ENCODE assay signal across 26 mouse cellular contexts in genomic region chr7:137442951-137443350, GRCm38 (mm10). TPM values are rescaled to one million over a fixed set of nuclear protein-coding genes. Genes with fewer than 3 reads are reported as not detected.
DNase-seq lines count a peak whose midpoint lies in the region; ATAC-seq and TF ChIP-seq lines count a peak whose summit lies in the region.
"Had no signal": no experiment of that assay in that cellular context is flagged by ENCODE, and none has a peak within 500 bp of the region (broad histone marks: within the 10 kb centered on the region; RNA-seq: fewer than 3 reads in every experiment).

No protein-coding gene starts in this region.

- H3K4me2 ChIP-seq in stomach, embryonic 16.5 days (ENCODE audit: low read depth, low read length): no peak overlapping the region
- H3K4me2 ChIP-seq in forebrain, postnatal 0 days (ENCODE audit: low read depth): no peak overlapping the region
- H3K4me2 ChIP-seq: forebrain, embryonic 13.5 days; heart, embryonic 15.5 days; hindbrain, embryonic 15.5 days; intestine, embryonic 15.5 days; kidney, embryonic 15.5 days; liver, embryonic 11.5 days had no signal

- H3K4me1 ChIP-seq in stomach, embryonic 16.5 days (ENCODE audit: control insufficient read depth, insufficient read depth, low read length): peaks cover 11% of the 10 kb centered on the region
- no peaks in the 10 kb centered on the region for H3K4me1 ChIP-seq in forebrain, postnatal 0 days (ENCODE audit: insufficient read depth)

- DNase-seq in heart, adult 18-20 months: peak; percentile 28 to 62
- no peak for DNase-seq in heart, postnatal 4 days
- peak; percentile 11 for DNase-seq in urinary bladder, postnatal 14 days (ENCODE audit: low spot score)
- no peak for DNase-seq in urinary bladder, postnatal 25 days (ENCODE audit: low spot score)
- DNase-seq in gastrocnemius, postnatal 25 days: peak; percentile 68
- DNase-seq in forebrain, postnatal 0 days: no peak
- DNase-seq: adrenal gland, postnatal 25 days; cerebellum, adult 11-12 months; cerebellum, postnatal 25 days; embryo, embryonic 11 days; kidney, postnatal 4 days; layer of hippocampus, adult 9-11 months; left cerebral cortex, postnatal 4 days; lung, adult 2 months; lung, postnatal 36 days; right cerebral cortex, postnatal 14 days; thymus, postnatal 36 days had no signal

- no peak for TF ChIP-seq CTCF in forebrain, postnatal 0 days (IDR thresholded peaks at IDR 0.05; ENCODE audit: low read depth)

- peak; percentile 35; the same call in 1 of the 2 replicates for ATAC-seq in stomach, embryonic 16.5 days (ENCODE audit: insufficient read depth, low FRiP score)
- ATAC-seq in forebrain, postnatal 0 days: no peak
- no peak for ATAC-seq in erythroid progenitor cell, adult 5-6 weeks (replicated peaks; ENCODE audit: low FRiP score, poor library complexity, severe bottlenecking)
- ATAC-seq: forebrain, embryonic 13.5 days; intestine, embryonic 15.5 days had no signal

- H3K9ac ChIP-seq in stomach, embryonic 16.5 days (ENCODE audit: low read length): no peak overlapping the region
- H3K9ac ChIP-seq in forebrain, postnatal 0 days: no peak overlapping the region
- H3K9ac ChIP-seq: forebrain, embryonic 13.5 days; heart, embryonic 15.5 days; hindbrain, embryonic 15.5 days; intestine, embryonic 15.5 days; kidney, embryonic 15.5 days had no signal

- whole genome bisulfite sequencing in stomach, embryonic 16.5 days: 94% methylated on average over 4 of the region's 4 CpGs
- WGBS in forebrain, postnatal 0 days: 92% methylated on average over 4 of the region's 4 CpGs

- no peak overlapping the region for H3K4me3 ChIP-seq in stomach, embryonic 16.5 days (replicated peaks; ENCODE audit: low read length)
- H3K4me3 ChIP-seq in forebrain, postnatal 0 days (ENCODE audit: low read depth, low read length): no peak overlapping the region
- H3K4me3 ChIP-seq: forebrain, embryonic 13.5 days; heart, embryonic 15.5 days; hindbrain, embryonic 15.5 days; intestine, embryonic 15.5 days; kidney, embryonic 15.5 days; left cerebral cortex, adult 2 months had no signal

- 0 out of 2 replicates have a peak, but pooled peaks cover 3% of the 10 kb centered on the region for H3K36me3 ChIP-seq in stomach, embryonic 16.5 days (ENCODE audit: control insufficient read depth, insufficient read depth, low read length)
- H3K36me3 ChIP-seq in forebrain, postnatal 0 days (ENCODE audit: insufficient read depth): peaks cover 8% of the 10 kb centered on the region; the same call in 1 of the 2 replicates

- no peaks in the 10 kb centered on the region for H3K27me3 ChIP-seq in stomach, embryonic 16.5 days (ENCODE audit: control insufficient read depth, insufficient read depth, low read length)
- no peaks in the 10 kb centered on the region for H3K27me3 ChIP-seq in forebrain, postnatal 0 days (ENCODE audit: insufficient read depth, low read length)
- H3K27me3 ChIP-seq: forebrain, embryonic 13.5 days; heart, embryonic 15.5 days; hindbrain, embryonic 15.5 days; intestine, embryonic 15.5 days; kidney, embryonic 15.5 days had no signal

- H3K27ac ChIP-seq in stomach, embryonic 16.5 days (ENCODE audit: low read length): no peak overlapping the region
- H3K27ac ChIP-seq in forebrain, postnatal 0 days (ENCODE audit: low read depth, low read length): no peak overlapping the region
- H3K27ac ChIP-seq: forebrain, embryonic 13.5 days; heart, embryonic 15.5 days; hindbrain, embryonic 15.5 days; intestine, embryonic 15.5 days; kidney, embryonic 15.5 days; left cerebral cortex, adult 2 months had no signal

- H3K9me3 ChIP-seq in stomach, embryonic 16.5 days (replicated peaks; ENCODE audit: control insufficient read depth, low read length): no peaks in the 10 kb centered on the region
- H3K9me3 ChIP-seq in forebrain, postnatal 0 days (ENCODE audit: low read length): no peaks in the 10 kb centered on the region
- H3K9me3 ChIP-seq: forebrain, embryonic 13.5 days; heart, embryonic 15.5 days; hindbrain, embryonic 15.5 days; intestine, embryonic 15.5 days; kidney, embryonic 15.5 days had no signal

RNA-seq across cellular contexts. Expression of gene Glrx3, which starts 5.5 kb away (rescaled TPM):
- 100 to 1,000 TPM; 136 to 144 TPM for total RNA-seq in heart, adult 18-20 months (2021)
- 100 to 1,000 TPM; 122 to 128 TPM for total RNA-seq in heart, postnatal 4 days (2021)
- 100 to 1,000 TPM in 1 of 2 experiments, 10 to 100 TPM in 1; 99.3 to 111 TPM for total RNA-seq in gastrocnemius, postnatal 25 days (2021)
- polyA plus RNA-seq in stomach, embryonic 16.5 days (2015; fragmentation: Nextera tagmentation; extraction: Ambion mirVana): 196 and 218 TPM in 2 replicates
- total RNA-seq in forebrain, postnatal 0 days (2014; rRNA removed): 158 and 207 TPM in 2 replicates
- 233 and 282 TPM in 2 replicates for polyA plus RNA-seq in forebrain, postnatal 0 days (2015; fragmentation: Nextera tagmentation; extraction: Ambion mirVana)
- total RNA-seq in erythroid progenitor cell, adult 5-6 weeks (2015; ENCODE audit: low replicate concordance): 11.9 and 21.4 TPM in 2 replicates
- total RNA-seq in erythroid progenitor cell, adult 5-6 weeks (2017; ENCODE audit: low replicate concordance): 19.8 and 20.6 TPM in 2 replicates

RNA-seq across cellular contexts. Expression of gene 9430038I01Rik, which starts 32.4 kb away (rescaled TPM):
- total RNA-seq in heart, adult 18-20 months (2021): 1 to 10 TPM; 6.9 to 7.3 TPM
- total RNA-seq in heart, postnatal 4 days (2021): 10 to 100 TPM in 1 of 2 experiments, 1 to 10 TPM in 1; 9.2 to 11.3 TPM
- 1 to 10 TPM; 2.7 to 3.9 TPM for total RNA-seq in gastrocnemius, postnatal 25 days (2021)
- polyA plus RNA-seq in stomach, embryonic 16.5 days (2015; fragmentation: Nextera tagmentation; extraction: Ambion mirVana): 21.5 and 21.9 TPM in 2 replicates
- total RNA-seq in forebrain, postnatal 0 days (2014; rRNA removed): 8.9 and 10.7 TPM in 2 replicates
- 11.7 and 13.6 TPM in 2 replicates for polyA plus RNA-seq in forebrain, postnatal 0 days (2015; fragmentation: Nextera tagmentation; extraction: Ambion mirVana)
- total RNA-seq in erythroid progenitor cell, adult 5-6 weeks (2015; ENCODE audit: low replicate concordance): 6.3 and 6.8 TPM in 2 replicates
- total RNA-seq in erythroid progenitor cell, adult 5-6 weeks (2017; ENCODE audit: low replicate concordance): 0.23 and 3.2 TPM in 2 replicates

Comparison
In these comparisons a context has a peak if more than half of its experiments do, and no peak if none do; other contexts are left out.
1. DNase-seq: peak in heart, adult 18-20 months (2 of 2), urinary bladder, postnatal 14 days (single experiment) and gastrocnemius, postnatal 25 days (single experiment); none in heart, postnatal 4 days (single experiment), urinary bladder, postnatal 25 days (single experiment) and forebrain, postnatal 0 days (single experiment).